Mouse (Mus musculus) retina, adult 2 months (tissue): ENCODE measurements around the gene Apof.
A peak's percentile ranks its signal among the peaks of the same experiment; 100 is the strongest.
"Not testable (repeated sequence)": the region's sequence is repeated elsewhere in the genome, so short reads cannot be mapped to it uniquely, and the experiment has no call there.

Experiments
- DNase-seq: peaks from one replicate; pipeline ENCODE4 v3.0.0-alpha.2; 2012; ENCODE audit warnings: low read depth, low spot score

The Apof gene

DNA sequence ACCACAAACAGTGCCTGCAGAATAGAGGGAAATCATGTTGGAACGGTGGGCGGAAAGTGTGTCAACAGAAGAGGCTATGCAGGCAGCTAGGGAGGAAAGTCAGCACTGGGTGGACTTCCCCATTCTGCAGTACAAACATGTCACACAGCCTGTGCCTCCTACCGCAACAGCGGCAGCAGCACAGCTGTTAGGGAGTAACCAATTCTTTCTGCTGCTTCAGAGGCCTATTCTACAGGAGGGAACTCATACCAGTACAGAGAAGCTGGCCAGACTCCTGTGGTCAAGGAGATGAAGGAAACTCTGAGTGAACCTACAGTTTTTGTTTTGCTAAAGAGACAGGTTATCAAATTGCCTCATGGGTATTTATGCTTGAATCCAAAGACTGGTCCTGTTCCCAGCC lies 9.5 kb upstream of the Apof start:
- DNase-seq, result no peak

DNA sequence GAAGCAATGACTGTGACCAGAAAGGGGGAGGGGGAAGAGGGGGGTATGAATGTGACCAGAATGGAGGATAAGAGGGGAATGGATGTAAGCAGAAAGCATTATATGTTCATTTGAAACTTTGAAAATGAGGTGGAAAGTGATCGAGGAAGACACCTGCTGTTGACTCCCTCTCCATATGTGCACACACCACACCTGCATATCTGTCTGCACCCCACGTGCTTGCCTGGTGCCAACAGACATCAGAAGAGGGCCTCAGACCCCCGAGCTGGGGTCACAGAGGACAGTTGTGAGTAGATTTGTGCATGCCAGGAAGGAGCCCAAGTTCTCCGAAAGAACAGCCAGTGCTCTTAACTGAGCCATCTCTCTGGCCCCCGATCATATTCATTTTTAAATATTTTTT lies 8.5 kb upstream of the Apof start:
- no peak for DNase-seq

DNA sequence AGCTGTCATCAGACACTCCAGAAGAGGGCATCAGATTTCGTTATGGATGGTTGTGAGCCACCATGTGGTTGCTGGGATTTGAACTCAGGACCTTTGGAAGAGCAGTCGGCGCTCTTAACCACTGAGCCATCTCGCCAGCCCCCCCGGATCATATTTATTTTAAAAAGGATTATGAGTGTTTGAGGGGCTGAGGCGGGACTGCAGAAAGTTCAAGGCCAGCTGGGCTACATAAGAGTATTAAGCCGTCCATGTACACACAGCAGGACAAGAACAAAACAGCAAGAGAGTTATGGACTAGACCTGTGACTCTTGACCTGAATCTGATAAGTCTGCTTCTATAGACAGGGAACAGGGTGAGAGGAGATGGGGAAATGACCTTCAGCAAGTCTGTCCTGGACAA lies 8.1 kb upstream of the Apof start:
- not testable (repeated sequence) for DNase-seq

DNA sequence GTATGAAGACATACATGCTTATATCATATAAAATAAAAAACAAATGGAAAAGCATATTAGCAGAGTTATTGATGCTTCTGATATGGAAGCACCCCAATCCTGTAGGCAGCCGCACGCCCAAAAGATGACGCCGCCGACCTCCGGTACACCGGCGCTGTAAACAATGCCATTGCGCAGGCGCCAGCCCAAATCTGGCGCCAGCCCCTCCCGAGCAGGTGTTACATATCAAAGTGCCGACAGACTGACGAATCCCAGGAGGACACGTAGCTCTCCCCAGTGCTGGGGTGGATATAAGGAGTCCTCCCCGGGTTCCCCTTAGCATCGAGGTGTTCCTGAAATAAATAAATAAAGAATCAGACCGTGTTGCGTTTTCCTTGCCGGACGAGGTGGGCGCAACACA lies 6.2 kb upstream of the Apof start:
- no peak for DNase-seq

DNA sequence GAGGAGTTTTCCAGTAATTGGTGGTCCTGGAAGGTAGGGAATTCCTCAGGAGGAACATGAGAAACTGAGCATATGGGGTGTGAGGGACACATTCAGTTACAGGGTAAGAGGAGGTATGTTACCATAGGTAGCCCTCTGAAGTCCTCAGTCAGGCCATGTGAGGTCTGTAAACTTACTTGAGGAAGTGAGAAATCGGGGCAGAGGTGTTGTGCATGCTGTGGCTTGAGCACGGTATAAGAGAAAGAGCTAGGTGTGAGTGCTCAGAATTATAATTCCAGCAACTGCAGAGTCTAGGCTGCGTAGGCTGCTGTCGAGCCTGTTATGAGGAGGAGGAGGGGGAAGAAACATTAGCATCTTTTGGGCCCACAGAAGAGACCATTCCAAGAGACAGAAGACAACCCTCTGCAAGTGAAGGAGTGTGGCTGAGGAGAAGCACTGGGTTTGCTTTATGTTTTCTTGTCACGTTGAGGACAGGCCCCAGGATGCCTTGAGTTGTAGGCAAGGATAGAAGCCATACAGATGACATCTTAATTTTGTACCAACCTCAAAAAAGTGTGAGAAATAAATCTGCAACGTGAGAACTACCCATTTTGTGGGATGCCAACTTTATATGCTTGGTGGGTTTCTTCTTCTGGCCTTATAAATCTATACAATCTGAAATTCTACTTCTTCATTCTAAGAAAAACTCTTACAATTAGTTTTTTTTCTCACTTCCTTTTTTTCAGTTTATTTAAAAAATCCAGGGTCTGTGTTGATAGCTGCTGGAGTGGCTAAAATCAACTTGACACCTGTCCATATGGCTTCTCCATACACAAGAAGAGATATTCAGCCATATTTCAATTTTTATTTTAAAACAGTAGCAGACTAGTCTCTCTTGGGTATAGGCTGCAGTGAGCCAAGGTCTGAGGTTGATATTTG lies 4.8 kb upstream of the Apof start:
- no peak for DNase-seq

DNA sequence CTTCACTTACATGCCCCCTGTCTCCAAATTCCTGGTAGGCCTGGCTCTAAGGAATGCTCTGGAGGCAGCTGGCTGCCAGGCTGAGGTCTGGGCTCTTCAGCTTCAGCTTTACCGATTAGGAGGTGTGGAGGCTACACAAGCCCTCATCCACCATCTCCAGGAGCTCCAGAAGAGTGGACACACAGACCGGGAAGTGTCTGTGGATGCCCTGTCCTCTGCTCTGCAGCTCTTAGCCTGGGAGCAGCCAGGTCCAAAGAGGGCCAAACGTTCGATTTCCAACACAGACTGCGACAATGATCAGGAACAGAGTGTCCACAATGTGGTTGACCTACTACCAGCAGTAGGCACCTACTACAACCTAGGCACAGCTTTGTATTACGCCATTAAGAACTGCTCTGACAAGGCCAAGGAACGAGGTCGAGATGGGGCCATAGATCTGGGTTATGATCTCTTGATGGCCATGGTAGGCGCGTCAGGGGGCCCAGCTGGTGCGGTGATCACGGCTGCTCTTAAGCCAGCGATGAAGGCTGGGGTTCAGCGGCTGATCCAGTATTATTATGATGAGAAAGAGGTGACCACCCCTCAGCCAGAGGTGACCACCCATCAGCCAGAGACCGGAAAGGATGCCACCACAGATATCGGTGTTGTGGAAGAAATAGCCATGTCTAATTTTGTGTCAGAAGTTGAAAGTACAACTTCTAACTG lies 887 bp downstream of the Apof start:
- no peak for DNase-seq

GRCm38 (mm10) chr10:128270287-128270841 lies 1.9 kb downstream of the Apof start, which contains the start of gene Stat2:
TSS of gene Stat2 (plus strand) at chr10:128270559.
- peak; percentile 89 for DNase-seq

GRCm38 (mm10) chr10:128270866-128271265 lies 2.4 kb downstream of the Apof start:
- DNase-seq, result no peak

DNA sequence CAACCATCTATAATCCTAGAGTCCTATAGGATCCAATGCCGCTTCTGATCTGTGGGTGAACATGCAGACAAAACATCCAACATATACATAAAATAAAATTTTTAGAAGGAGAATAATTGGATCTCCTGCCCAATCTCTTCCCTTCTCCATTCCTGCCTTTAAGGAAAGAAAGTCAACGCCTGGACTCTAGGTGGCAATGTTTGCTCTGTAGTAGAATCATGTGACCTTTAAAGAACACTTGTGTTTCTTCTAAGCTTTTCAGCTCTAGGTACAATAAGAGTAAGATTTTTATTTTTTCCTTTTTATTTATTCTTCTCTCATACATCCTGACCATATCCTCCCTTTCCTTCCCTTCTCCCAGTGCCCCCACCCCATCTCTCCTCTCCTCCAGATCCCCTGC lies 3.4 kb downstream of the Apof start:
- no peak for DNase-seq

DNA sequence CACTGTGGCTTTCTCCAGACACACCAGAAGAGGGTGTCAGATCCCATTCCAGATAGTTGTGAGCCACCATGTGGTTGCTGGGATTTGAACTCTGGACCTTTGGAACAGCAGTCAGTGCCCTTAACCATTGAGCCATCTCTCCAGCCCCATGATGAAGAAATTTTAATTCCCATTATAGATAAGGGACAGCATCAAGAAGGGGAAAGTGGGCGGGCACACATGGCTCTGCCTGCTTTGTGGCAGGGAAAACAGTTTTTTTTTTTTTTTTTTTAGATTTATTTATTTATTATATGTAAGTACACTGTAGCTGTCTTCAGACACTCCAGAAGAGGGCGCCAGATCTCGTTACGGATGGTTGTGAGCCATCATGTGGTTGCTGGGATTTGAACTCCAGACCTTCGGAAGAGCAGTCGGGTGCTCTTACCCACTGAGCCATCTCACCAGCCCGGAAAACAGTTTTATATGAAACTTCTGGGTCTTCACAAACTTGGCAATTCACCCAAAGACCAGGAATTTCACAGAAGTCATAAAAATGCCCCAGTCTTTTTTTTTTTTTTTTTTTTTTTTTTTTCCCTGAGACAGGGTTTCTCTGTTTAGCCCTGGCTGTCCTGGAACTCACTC lies 4.5 kb downstream of the Apof start:
- DNase-seq, result not testable (repeated sequence)

GRCm38 (mm10) chr10:128275374-128275773 lies 6.9 kb downstream of the Apof start:
- DNase-seq, result not testable (repeated sequence)

DNA sequence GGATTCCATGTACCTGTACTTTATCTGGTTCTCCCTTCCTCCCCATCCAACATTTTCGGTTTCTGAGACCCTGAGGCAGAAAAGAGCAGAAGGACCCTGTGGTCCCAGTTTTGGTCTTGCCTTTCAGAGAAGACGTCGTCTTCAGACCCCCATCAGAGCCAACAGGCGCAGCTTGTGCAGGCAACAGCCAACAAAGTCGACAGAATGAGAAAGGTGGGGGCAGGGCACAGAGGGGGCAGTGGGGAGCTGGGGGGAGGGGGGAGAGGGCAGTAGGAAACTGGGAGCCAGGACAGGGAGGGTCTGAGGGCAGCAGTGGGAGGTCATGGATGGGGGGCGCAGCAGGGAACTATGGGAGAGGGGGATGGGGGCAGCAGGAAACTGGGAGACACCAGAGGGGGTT lies 9.7 kb downstream of the Apof start:
- no peak for DNase-seq

DNA sequence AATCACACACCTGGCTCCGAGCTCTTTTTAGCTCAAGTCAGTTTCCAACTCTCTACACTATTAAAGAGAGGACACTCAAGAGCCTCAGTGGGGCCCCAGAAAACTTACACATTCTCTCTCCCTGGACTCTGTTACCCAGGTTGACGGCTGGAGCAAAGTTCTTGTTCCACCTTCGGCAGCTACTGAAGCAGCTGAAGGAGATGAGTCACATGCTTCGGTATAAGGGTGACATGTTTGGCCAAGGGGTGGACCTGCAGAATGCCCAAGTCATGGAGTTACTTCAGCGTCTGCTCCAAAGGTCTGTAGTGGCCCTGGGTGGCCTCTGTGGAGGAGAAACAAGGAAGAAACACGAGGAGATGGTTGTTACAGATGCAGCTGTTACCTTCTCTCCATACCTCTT lies 12.5 kb downstream of the Apof start:
- DNase-seq, result no peak

GRCm38 (mm10) chr10:128281682-128282081 lies 13.2 kb downstream of the Apof start:
- no peak for DNase-seq

GRCm38 (mm10) chr10:128282886-128283450 lies 14.5 kb downstream of the Apof start:
- no peak for DNase-seq

GRCm38 (mm10) chr10:128283604-128284579 lies 15.4 kb downstream of the Apof start:
- DNase-seq, result peak; percentile 39

GRCm38 (mm10) chr10:128290594-128290993 lies 22.1 kb downstream of the Apof start:
- DNase-seq, result not testable (repeated sequence)

GRCm38 (mm10) chr10:128296370-128297090 lies 28.1 kb downstream of the Apof start:
- DNase-seq, result no peak

GRCm38 (mm10) chr10:128297221-128297620 lies 28.8 kb downstream of the Apof start:
- no peak for DNase-seq

DNA sequence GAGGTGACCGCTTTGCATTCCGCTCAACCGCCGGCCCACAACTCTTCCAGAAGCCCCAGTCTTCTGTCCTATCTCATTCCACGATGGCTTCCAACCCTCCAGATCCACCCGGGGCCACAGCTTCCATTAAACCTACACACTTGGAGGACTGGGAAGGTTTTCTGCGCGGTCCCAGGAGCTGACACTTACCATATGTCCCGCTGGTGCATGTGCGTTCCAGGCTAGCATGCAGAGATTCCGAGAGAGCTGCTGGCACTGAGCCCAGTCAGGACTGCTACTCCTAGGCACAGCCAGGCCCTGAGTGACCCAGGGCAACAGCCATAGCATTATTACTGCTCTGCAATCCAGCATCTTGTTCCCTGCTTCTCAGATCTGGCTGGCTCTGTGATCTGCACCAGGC lies 29.2 kb downstream of the Apof start:
- DNase-seq, result no peak
